Mouse (Mus musculus) pancreas, adult 10 weeks (tissue): ENCODE measurements around the gene Lhx4. TPM values are rescaled to one million over a fixed set of nuclear protein-coding genes. Genes with fewer than 3 reads are reported as not detected.

Experiments used
- polyA plus RNA-seq: library from polyadenylated mRNA; stranded (reverse); fragments of 350-450 nt; fragmentation: Illumina TruSeq; extraction: RNeasy Lipid Tissue Mini Kit (QIAGEN cat#74804); gene quantifications from one replicate; pipeline ENCODE4 v1.2.3, GENCODE M21; 2015; ENCODE audit warnings: low read depth, low replicate concordance; ENCODE audit not compliant: insufficient read depth

Lhx4 gene
- polyA plus RNA-seq, result not detected

GRCm38 (mm10) chr1:155751484-155752255, at the start of gene Lhx4:
Gene Lhx4, minus strand, starts transcription at chr1:155751684.

Other genes starting within 250 kb of the Lhx4 start
- 12.5 TPM for gene Acbd6, start 193.6 kb downstream of the Lhx4 start, polyA plus RNA-seq
- 47.6 TPM for gene Qsox1, start 61.2 kb upstream of the Lhx4 start, polyA plus RNA-seq
- 4.6 TPM for gene Cep350, start 221.6 kb upstream of the Lhx4 start, polyA plus RNA-seq